Mouse (Mus musculus) A20 (cell line): ENCODE data around the gene Ms4a4d.
A peak's percentile ranks its signal among the peaks of the same experiment; 100 is the strongest.

Experiments used
- DNase-seq: peaks from one replicate; pipeline ENCODE4 v3.0.0-alpha.2; 2011; ENCODE audit warnings: low read depth, low spot score

The Ms4a4d gene

GRCm38 (mm10) chr19:11574965-11575364, 38.4 kb downstream of the Ms4a4d start:
- DNase-seq: no peak

- no peak for DNase-seq
These were observed 52.6 kb downstream of the Ms4a4d start for GRCm38 (mm10) chr19:11589205-11589604.

- no peak for DNase-seq
These were observed 53.4 kb downstream of the Ms4a4d start for GRCm38 (mm10) chr19:11589891-11590449.

GRCm38 (mm10) chr19:11601349-11601748, 64.7 kb downstream of the Ms4a4d start:
- no peak for DNase-seq

- peak; percentile 54 for DNase-seq
These were observed 65.4 kb downstream of the Ms4a4d start for GRCm38 (mm10) chr19:11602026-11602425.

- DNase-seq: no peak
These were observed 68.0 kb downstream of the Ms4a4d start, which contains the start of gene Ms4a6d for GRCm38 (mm10) chr19:11604603-11605002. Ms4a6d (minus strand) TSS chr19:11604849.
